Mouse (Mus musculus) heart, postnatal 4 days (tissue): ENCODE data around the gene Hes1. TPM values are rescaled to one million over a fixed set of nuclear protein-coding genes. Genes with fewer than 3 reads are reported as not detected.

Source experiments
- DNase-seq: peaks from one replicate; pipeline ENCODE4 v3.0.0; 2021
- total RNA-seq, 2 experiments: library from RNA; stranded (reverse); gene quantifications; 2 replicates each; pipeline ENCODE4 v1.2.3; 2021

Gene Hes1
- 10 to 100 TPM; 44.5 to 54.4 TPM for total RNA-seq

- peak; percentile 97 for DNase-seq
These were observed at the start of gene Hes1 for GRCm38 (mm10) chr16:30063984-30064453. Hes1 (plus strand) TSS chr16:30064384.

GRCm38 (mm10) chr16:30016064-30016463 lies 48.1 kb upstream of the Hes1 start:
- DNase-seq: no peak

- peak; percentile 38 for DNase-seq
These were observed 44.1 kb upstream of the Hes1 start for GRCm38 (mm10) chr16:30020124-30020523.

GRCm38 (mm10) chr16:30022352-30022751 lies 41.8 kb upstream of the Hes1 start:
- no peak for DNase-seq

- no peak for DNase-seq
These were observed 41.0 kb upstream of the Hes1 start for GRCm38 (mm10) chr16:30022890-30023797.

GRCm38 (mm10) chr16:30024681-30025262 lies 39.4 kb upstream of the Hes1 start:
- no peak for DNase-seq

GRCm38 (mm10) chr16:30028184-30028583 lies 36.0 kb upstream of the Hes1 start:
- DNase-seq: no peak

- no peak for DNase-seq
These were observed 34.8 kb upstream of the Hes1 start for GRCm38 (mm10) chr16:30029264-30030003.

GRCm38 (mm10) chr16:30032326-30032904 lies 31.8 kb upstream of the Hes1 start:
- DNase-seq: no peak

GRCm38 (mm10) chr16:30033390-30033789 lies 30.8 kb upstream of the Hes1 start:
- no peak for DNase-seq

- no peak for DNase-seq
These were observed 30.2 kb upstream of the Hes1 start for GRCm38 (mm10) chr16:30034001-30034400.

GRCm38 (mm10) chr16:30034521-30034920 lies 29.7 kb upstream of the Hes1 start:
- DNase-seq: peak; percentile 48

GRCm38 (mm10) chr16:30034979-30035440 lies 29.2 kb upstream of the Hes1 start:
- no peak for DNase-seq

- no peak for DNase-seq
These were observed 28.1 kb upstream of the Hes1 start for GRCm38 (mm10) chr16:30036104-30036503.

GRCm38 (mm10) chr16:30038663-30039593 lies 25.3 kb upstream of the Hes1 start:
- DNase-seq: no peak

GRCm38 (mm10) chr16:30039841-30040240 lies 24.3 kb upstream of the Hes1 start:
- no peak for DNase-seq

GRCm38 (mm10) chr16:30042859-30043258 lies 21.3 kb upstream of the Hes1 start:
- DNase-seq: no peak

- no peak for DNase-seq
These were observed 18.6 kb upstream of the Hes1 start for GRCm38 (mm10) chr16:30045615-30046014.

- no peak for DNase-seq
These were observed 17.2 kb upstream of the Hes1 start for GRCm38 (mm10) chr16:30047010-30047409.

GRCm38 (mm10) chr16:30047421-30047831 lies 16.8 kb upstream of the Hes1 start:
- DNase-seq: no peak

- no peak for DNase-seq
These were observed 13.3 kb upstream of the Hes1 start for GRCm38 (mm10) chr16:30050767-30051490.
